Mouse (Mus musculus) midbrain, embryonic 10.5 days (tissue): ENCODE results near the gene Aff3. TPM values are rescaled to one million over a fixed set of nuclear protein-coding genes. Genes with fewer than 3 reads are reported as not detected.

Source experiments
- DNase-seq: peaks from one replicate; pipeline ENCODE4 v3.0.0-alpha.2; 2017; ENCODE audit warnings: low spot score
- H3K27ac ChIP-seq: fragments of 300-500 bp; sonication (generic); replicated peaks from 2 replicates; pipeline ENCODE4 v1.5.1; 2016; ENCODE audit warnings: mild to moderate bottlenecking
- H3K27me3 ChIP-seq: fragments of 300-500 bp; sonication (generic); 2 replicates; pipeline ENCODE4 v1.6.1; 2016; ENCODE audit warnings: low read depth, mild to moderate bottlenecking; ENCODE audit not compliant: poor library complexity, severe bottlenecking
- H3K36me3 ChIP-seq: fragments of 300-500 bp; sonication (generic); 2 replicates; pipeline ENCODE4 v1.6.1; 2016; ENCODE audit warnings: mild to moderate bottlenecking, moderate library complexity
- H3K4me1 ChIP-seq: fragments of 300-500 bp; sonication (generic); 2 replicates; pipeline ENCODE4 v1.6.1; 2016
- H3K4me3 ChIP-seq: fragments of 300-500 bp; sonication (generic); 2 replicates; pipeline ENCODE4 v1.5.1; 2016; ENCODE audit warnings: mild to moderate bottlenecking, moderate library complexity
- H3K9me3 ChIP-seq: fragments of 300-500 bp; sonication (generic); replicated peaks from 2 replicates; pipeline ENCODE4 v1.6.1; 2016; ENCODE audit warnings: mild to moderate bottlenecking
- WGBS: fragments of 180-500 bp; shearing (Covaris S2); methylation state at CpG from one replicate; pipeline ENCODE4 v1.1.7; 2016; 5-methylcytosine and 5-hydroxymethylcytosine counted together
- polyA plus RNA-seq: library from polyadenylated mRNA; unstranded; fragments of >200 nt; fragmentation: Nextera tagmentation; extraction: Ambion mirVana; gene quantifications from 2 replicates; pipeline ENCODE4 v1.2.1, GENCODE M21; 2016

Aff3 gene
- polyA plus RNA-seq, 1 experiment from 2014 or later, result 3.0 TPM

DNA sequence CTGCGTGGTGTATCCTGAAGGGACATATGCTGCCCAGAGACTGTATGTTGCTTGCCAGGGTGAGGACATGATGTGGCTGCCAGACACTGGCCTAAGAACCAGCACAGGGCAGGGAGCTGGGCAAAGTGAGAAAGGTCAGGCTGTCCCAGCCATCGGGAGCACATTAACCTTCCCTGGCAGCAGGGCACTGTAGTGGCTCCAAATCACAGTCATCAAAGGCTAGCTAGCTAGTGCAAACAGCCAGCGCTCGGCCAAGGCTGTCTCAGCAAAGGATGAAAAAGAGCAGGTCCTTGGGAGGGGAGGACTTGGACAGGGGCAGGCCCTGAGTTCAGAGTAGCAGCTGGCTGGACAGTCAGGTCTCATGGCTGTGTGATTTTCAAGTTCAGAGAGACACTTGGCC lies 423.0 kb downstream of the Aff3 start:
- H3K4me3 ChIP-seq, result no peak overlapping the region
- no peaks in the 10 kb centered on the region for H3K36me3 ChIP-seq
- 89% methylated on average over 4 of the region's 4 CpGs for WGBS
- no peaks in the 10 kb centered on the region for H3K27me3 ChIP-seq
- no peaks in the 10 kb centered on the region for H3K4me1 ChIP-seq
- DNase-seq, result no peak
- H3K9me3 ChIP-seq, result no peaks in the 10 kb centered on the region
- no peak overlapping the region for H3K27ac ChIP-seq

DNA sequence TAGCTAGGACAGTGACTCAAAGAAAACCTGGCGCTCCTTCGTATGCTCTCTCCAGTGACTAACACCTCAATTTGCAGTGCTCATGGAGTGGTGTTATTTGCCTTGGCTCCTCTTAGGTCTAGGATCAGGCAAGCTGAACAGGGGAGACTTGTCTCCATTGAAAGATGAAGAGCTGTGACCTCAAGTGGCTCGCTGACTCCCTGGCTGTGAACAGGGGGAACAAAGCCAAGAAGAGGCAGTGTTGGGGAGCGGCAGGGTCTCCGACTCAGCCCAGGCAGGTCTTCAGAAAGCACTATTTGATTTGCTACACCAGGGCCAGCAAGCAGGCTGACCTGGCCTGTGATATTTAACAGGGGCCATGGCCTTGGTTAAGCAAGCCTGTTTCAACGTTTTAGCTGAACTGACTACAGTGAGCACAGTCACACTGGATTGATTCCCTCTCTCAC lies 423.5 kb downstream of the Aff3 start:
- DNase-seq, result no peak
- WGBS, result 83% methylated on average over 6 of the region's 6 CpGs
- Histone ChIP-seq H3K9me3 (no peaks in the 10 kb centered on the region), H3K27ac (no peak overlapping the region), H3K36me3 (no peaks in the 10 kb centered on the region), H3K4me1 (no peaks in the 10 kb centered on the region), H3K27me3 (no peaks in the 10 kb centered on the region), H3K4me3 (no peak overlapping the region)

DNA sequence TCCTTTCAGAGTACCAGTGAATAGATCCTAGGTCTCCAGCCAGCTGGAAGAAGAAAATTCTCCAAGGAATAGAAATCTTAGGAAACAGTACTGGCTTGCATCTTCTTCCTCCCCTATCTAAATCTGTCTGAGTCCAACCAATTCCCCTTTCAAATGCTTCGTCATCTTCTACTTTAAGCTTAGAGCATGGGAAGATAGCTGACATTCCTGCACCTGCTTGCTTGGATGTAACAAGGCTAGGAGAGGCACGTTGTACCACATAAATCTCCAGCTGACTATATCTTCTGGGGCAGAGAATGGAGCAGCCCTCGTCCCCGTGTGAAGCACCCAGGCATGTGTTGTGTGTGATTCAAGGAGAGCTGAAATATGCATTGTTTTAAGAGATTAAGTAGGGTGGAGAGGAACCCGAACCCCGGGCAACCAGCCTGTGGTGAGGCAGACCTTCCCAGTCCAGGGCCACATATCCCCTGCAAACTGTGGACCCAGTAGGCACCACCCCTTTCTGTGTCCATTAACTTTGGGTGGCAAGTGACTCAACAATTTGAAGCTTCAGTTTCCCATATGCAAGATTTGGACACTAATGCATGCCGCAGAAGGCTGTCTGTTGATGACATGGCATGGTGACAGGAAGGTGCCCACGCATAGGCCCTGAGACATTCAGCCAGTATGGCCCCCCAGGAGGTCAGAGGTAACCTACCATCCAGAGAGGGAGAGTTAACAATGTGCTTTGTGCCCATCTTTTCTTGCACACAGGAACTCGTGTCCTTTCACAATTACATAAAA lies 424.1 kb downstream of the Aff3 start:
- Histone ChIP-seq H3K27ac (no peak overlapping the region), H3K27me3 (no peaks in the 10 kb centered on the region), H3K9me3 (no peaks in the 10 kb centered on the region), H3K36me3 (no peaks in the 10 kb centered on the region), H3K4me3 (no peak overlapping the region), H3K4me1 (no peaks in the 10 kb centered on the region)
- WGBS, result 88% methylated on average over 9 of the region's 9 CpGs
- no peak for DNase-seq

DNA sequence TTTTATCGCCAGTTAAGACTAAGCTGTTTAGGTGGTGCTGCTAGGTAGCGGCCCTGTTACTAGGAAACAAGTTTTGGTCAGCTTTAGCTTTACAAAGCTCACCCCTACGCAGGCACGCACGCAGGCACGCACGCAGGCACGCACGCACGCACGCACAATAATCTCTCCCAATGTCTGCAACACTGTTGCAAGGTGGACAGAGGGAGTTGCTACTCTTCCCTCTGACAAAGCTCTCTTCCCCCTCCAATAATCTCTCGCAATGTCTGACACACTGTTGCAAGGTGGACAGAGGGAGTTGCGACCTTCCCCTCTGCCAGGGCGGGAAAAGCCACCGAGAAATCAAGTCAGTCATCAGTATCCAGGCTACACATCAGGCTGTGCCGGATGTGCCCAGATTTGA lies 425.2 kb downstream of the Aff3 start:
- H3K36me3 ChIP-seq, result no peaks in the 10 kb centered on the region
- no peak for DNase-seq
- WGBS, result 94% methylated on average over 16 of the region's 16 CpGs

DNA sequence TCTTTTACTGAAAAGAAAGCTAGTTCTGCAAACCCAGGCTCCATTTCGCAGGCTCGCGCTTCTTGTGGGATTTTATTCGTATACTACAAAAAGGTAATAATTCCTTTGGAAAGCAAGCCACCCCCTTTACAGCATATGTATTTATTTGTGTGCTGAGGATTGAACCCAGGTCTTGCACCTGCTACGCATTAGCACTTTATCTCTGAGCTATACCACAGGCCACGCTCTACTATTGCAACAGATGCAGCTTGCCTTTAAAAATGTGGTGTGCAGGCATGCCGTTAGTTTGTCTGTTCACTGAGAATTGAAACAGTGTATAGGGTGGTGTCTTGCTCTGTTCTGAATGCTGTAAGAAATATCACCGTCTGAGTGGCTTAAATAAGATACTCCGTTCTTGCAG lies 426.9 kb downstream of the Aff3 start:
- no peak overlapping the region for H3K27ac ChIP-seq
- WGBS, result 91% methylated on average over 9 of the region's 9 CpGs
- DNase-seq, result no peak
- no peak overlapping the region for H3K4me3 ChIP-seq
- no peaks in the 10 kb centered on the region for H3K9me3 ChIP-seq
- H3K4me1 ChIP-seq, result no peaks in the 10 kb centered on the region
- H3K36me3 ChIP-seq, result no peaks in the 10 kb centered on the region
- no peaks in the 10 kb centered on the region for H3K27me3 ChIP-seq

More for the DNA sequence above, 425.2 kb downstream of the Aff3 start:
- H3K4me1 ChIP-seq, result no peaks in the 10 kb centered on the region
- H3K27ac ChIP-seq, result no peak overlapping the region
- no peaks in the 10 kb centered on the region for H3K9me3 ChIP-seq
- no peak overlapping the region for H3K4me3 ChIP-seq
- H3K27me3 ChIP-seq, result no peaks in the 10 kb centered on the region

DNA sequence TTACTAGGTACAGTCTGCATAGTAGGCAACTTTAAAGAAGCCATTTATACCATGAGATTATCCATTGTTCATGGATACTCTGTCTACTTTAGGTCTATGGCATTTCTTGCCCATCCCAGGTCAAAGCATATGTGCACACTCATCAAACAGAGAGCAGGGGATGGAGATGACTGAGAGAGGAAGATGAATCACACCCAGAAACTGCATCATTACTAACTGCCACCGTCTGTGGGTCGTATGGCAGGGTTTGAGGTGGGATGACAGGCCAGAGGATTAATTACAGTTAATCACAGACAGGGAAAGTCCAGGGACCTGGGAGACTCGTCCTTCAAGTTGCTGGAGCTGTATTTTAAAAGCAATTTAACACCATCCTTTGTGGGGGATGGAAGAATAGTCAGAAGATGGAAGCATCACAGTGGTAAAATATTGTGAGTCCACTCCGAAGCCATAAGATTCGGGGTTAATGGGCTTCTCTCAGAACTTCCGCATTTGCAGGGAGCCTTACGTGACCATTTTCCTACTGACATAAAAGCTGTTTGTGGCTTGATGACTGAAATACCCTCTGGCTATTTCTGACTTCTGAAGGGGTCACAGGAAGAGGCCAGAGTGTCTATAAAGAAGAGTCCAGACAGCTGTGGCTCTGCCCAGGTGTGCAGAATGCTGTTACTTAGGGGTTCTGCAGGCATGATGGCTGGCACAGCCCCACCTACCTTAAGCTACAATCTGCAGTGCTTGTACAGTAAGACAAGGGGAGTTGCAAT lies 427.5 kb downstream of the Aff3 start:
- 85% methylated on average over 7 of the region's 7 CpGs for WGBS
- DNase-seq, result no peak
- H3K27ac ChIP-seq, result no peak overlapping the region

DNA sequence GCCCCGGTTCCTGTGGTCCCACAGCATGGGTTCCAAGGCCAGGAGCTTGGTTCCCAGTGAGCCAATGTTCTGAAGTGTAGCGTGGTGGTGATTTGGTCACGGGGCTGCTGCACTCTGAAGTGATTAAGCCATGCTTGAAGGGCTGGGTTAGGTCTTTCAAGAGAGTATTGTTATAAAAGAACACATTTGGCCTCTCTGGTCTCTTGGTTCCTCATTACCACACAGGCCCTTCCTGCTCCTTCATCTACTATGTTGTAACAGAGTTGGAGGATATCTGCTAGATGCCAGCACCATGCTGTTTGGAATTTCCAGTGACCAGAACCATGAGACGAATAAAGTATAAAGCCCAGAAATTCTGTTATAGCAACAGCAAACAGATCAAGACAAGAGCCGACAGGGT lies 431.6 kb downstream of the Aff3 start:
- no peak for DNase-seq
- Histone ChIP-seq H3K27me3 (no peaks in the 10 kb centered on the region), H3K27ac (no peak overlapping the region), H3K4me1 (0 out of 2 replicates have a peak, but pooled peaks cover 3% of the 10 kb centered on the region), H3K36me3 (no peaks in the 10 kb centered on the region), H3K4me3 (no peak overlapping the region), H3K9me3 (no peaks in the 10 kb centered on the region)
- WGBS, result 89% methylated on average over 5 of the region's 5 CpGs

More for the DNA sequence above, 427.5 kb downstream of the Aff3 start:
- no peaks in the 10 kb centered on the region for H3K27me3 ChIP-seq
- no peaks in the 10 kb centered on the region for H3K36me3 ChIP-seq
- H3K9me3 ChIP-seq, result no peaks in the 10 kb centered on the region
- H3K4me3 ChIP-seq, result no peak overlapping the region
- no peaks in the 10 kb centered on the region for H3K4me1 ChIP-seq

DNA sequence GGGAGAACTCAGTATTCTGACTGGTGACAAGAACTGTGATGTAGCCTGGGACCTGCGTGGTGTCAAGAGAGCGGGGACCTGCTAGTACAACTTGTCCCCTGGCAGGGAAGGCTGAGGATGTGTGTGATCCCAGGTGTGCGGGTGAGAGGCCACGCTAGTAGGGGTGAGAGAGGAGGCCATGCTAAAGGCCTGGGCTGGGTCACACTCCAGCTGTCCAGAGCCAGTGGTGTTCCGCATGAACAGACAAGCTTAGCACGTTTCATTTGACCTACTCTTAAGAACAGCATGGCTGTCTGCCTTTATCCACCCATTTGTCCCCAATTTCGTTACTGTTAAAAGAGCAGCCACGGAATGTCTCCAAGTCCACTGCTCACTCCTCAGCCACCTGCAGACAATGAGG lies 434.7 kb downstream of the Aff3 start:
- WGBS, result 78% methylated on average over 8 of the region's 8 CpGs
- Histone ChIP-seq H3K9me3 (peaks cover 23% of the 10 kb centered on the region), H3K36me3 (no peaks in the 10 kb centered on the region; the same call in 1 of the 2 replicates), H3K27me3 (no peaks in the 10 kb centered on the region), H3K27ac (no peak overlapping the region), H3K4me3 (no peak overlapping the region), H3K4me1 (0 out of 2 replicates have a peak, but pooled peaks cover 3% of the 10 kb centered on the region)
- DNase-seq, result no peak

DNA sequence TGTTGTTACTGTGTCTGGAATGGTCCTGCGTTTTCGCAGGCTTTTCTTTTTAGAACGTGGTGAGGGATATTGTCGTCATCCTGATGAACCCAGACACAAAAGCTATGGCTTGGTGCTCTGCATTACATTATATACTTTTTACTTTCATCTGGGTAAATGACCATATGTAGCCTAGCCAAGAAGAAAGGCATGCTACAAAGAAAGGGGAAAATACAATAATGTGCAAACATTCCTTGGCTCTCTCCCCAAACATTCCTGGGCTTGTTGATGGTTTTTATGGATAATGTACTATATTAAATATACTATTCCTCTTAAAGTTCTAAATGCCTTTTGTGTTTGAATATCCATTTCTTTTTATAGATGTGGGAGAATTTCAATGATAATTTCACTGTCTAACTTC lies 435.9 kb downstream of the Aff3 start:
- Histone ChIP-seq H3K9me3 (peaks cover 35% of the 10 kb centered on the region), H3K27me3 (no peaks in the 10 kb centered on the region), H3K4me1 (0 out of 2 replicates have a peak, but pooled peaks cover 3% of the 10 kb centered on the region), H3K27ac (no peak overlapping the region), H3K4me3 (no peak overlapping the region), H3K36me3 (peaks cover 9% of the 10 kb centered on the region)
- 96% methylated on average over 4 of the region's 4 CpGs for WGBS
- no peak for DNase-seq

DNA sequence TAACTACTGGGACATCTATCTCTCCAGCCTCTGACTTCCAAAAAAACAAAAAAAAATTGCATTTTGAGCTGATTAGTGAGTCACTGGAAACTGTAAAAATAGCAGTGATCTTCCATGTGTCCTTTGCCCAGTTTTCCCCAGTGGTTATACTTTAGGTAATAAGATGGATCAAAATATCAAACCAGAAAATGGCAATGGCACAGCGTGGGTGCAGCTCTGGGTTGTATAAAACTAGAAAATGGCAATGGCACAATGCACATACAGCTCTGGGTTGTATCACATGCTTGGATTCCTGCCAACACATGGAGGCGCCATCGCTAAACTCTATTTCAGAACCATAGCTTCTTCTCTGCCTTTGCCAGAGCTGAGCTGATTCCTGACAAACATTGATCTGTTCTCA lies 439.6 kb downstream of the Aff3 start:
- no peak for DNase-seq
- H3K27me3 ChIP-seq, result no peaks in the 10 kb centered on the region
- H3K4me1 ChIP-seq, result 0 out of 2 replicates have a peak, but pooled peaks cover 2% of the 10 kb centered on the region
- H3K27ac ChIP-seq, result no peak overlapping the region
- H3K9me3 ChIP-seq, result peaks cover 46% of the 10 kb centered on the region
- H3K4me3 ChIP-seq, result no peak overlapping the region
- 92% methylated on average over 3 of the region's 3 CpGs for WGBS
- H3K36me3 ChIP-seq, result peaks cover 13% of the 10 kb centered on the region

DNA sequence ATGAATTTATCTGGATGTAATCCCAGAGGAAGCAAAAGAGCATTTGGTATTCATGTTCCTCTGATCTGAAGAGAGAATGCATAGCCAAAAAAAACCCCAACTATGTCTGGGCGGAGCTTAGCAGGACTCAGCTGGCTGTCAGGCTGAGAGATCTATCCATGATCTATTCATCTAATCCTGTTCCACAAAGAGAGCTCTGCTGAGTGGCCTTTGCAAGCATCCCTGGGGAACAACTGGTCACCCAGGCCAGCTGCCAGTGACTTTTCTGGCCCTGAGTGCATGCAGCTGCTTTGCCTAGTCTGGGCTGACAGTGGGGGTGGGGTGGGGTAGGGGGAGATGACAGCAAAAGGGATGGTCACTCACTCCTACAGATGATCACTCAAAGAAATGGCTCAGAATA lies 442.6 kb downstream of the Aff3 start:
- H3K36me3 ChIP-seq, result peaks cover 19% of the 10 kb centered on the region
- H3K4me3 ChIP-seq, result no peak overlapping the region
- peaks cover 43% of the 10 kb centered on the region for H3K9me3 ChIP-seq
- 93% methylated on average over 1 of the region's 1 CpGs for WGBS
- H3K27ac ChIP-seq, result no peak overlapping the region
- H3K27me3 ChIP-seq, result no peaks in the 10 kb centered on the region
- DNase-seq, result peak; percentile 25
- H3K4me1 ChIP-seq, result peaks cover 4% of the 10 kb centered on the region

DNA sequence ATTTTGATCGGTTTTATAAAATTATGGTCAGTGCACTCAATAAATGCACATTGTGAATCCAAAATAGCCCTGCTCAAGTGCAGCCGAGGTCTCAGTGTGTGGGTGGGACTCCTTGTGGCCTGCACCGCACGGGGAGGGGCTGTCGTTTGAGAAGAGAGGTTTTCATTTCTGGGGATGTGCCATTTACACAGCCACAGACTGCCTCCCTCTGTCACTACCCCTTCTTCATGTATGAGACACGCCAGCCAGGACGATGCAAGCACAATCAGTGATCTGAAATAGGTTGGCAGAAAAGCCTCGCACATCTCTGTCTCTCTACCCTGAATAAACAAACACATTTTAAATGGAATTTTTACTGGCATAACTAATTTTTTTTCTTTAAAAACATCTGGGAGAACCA lies 443.3 kb downstream of the Aff3 start:
- H3K27me3 ChIP-seq, result no peaks in the 10 kb centered on the region

More for the DNA sequence above, 443.3 kb downstream of the Aff3 start:
- Histone ChIP-seq H3K36me3 (peaks cover 19% of the 10 kb centered on the region), H3K27ac (no peak overlapping the region), H3K4me3 (no peak overlapping the region), H3K9me3 (peaks cover 36% of the 10 kb centered on the region), H3K4me1 (peaks cover 4% of the 10 kb centered on the region)
- 87% methylated on average over 8 of the region's 8 CpGs for WGBS
- no peak for DNase-seq
